Mouse (Mus musculus) lung, adult 2 months (tissue): ENCODE measurements at regions not wholly inside any gene's neighbourhood (a gene's known extent, or its start where the extent isn't known, plus 50 kb on each side); places are given as distances from the start of the nearest gene placed in this dataset.

ENCODE experiments used
- CTCF ChIP-seq: fragments of 200-500 bp; IDR thresholded peaks from 2 replicates; pipeline ENCODE4 v1.5.1; 2011; ENCODE audit warnings: mild to moderate bottlenecking, low read length, control low read depth; ENCODE audit not compliant: insufficient read depth
- POLR2A ChIP-seq: fragments of 200-500 bp; IDR thresholded peaks from 2 replicates; pipeline ENCODE4 v1.6.1; 2011; ENCODE audit warnings: low read depth, mild to moderate bottlenecking, control low read depth, low read length, borderline replicate concordance; ENCODE audit errors: extremely low read depth

DNA sequence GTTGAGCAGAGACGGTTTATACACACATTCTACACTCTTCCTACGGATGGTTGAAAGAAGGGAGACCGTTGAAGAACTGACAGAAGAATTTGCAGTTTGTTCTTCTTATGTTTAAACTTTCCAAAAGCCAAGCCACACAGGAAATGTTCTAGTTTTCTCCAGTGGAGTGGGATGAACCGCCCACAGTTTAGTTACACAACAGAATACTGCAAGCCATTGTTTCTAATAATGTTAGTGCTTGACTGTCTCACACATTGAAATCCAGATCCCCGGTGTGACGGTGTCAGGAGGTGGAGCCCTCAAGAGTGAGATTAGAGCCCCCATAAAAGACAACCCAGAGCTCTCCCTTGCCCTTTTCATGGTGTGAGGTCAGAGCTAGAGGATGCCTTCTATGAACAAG, 146.8 kb downstream of the Vrk1 start:
- TF ChIP-seq POLR2A (no peak), CTCF (no peak)
